Mouse (Mus musculus) v-Abl transformed pro-B cells (cell line): ENCODE results near the gene Sept1.

ENCODE experiments used
- in situ Hi-C, 2 experiments: fragments of 400-800 bp; cut with MboI; formaldehyde crosslinking; loops; one replicate each; pipeline ENCODE4 v1.15.1; 2025; ENCODE audit not compliant: unreplicated experiment in 2 of 2

The Sept1 gene

DNA sequence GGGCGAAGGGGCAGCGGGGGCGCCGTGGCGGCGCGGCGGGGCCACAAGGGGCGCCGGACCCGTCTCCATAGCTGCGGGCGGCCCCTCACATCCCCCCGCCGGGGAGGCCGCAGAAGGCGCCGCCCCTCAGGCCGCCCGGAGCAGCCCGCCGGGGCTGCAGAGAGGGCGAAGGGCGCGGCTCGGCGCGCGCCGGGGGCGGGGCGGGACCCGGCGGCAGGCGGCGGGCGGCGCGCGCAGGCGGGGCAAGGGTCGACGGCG, 24.7 kb downstream of the Sept1 start, which contains the start of gene Tbc1d10b:
Tbc1d10b (minus strand) TSS at position 174 of the 258 bp plus-strand sequence.
- in situ Hi-C loops: no loop called here

DNA sequence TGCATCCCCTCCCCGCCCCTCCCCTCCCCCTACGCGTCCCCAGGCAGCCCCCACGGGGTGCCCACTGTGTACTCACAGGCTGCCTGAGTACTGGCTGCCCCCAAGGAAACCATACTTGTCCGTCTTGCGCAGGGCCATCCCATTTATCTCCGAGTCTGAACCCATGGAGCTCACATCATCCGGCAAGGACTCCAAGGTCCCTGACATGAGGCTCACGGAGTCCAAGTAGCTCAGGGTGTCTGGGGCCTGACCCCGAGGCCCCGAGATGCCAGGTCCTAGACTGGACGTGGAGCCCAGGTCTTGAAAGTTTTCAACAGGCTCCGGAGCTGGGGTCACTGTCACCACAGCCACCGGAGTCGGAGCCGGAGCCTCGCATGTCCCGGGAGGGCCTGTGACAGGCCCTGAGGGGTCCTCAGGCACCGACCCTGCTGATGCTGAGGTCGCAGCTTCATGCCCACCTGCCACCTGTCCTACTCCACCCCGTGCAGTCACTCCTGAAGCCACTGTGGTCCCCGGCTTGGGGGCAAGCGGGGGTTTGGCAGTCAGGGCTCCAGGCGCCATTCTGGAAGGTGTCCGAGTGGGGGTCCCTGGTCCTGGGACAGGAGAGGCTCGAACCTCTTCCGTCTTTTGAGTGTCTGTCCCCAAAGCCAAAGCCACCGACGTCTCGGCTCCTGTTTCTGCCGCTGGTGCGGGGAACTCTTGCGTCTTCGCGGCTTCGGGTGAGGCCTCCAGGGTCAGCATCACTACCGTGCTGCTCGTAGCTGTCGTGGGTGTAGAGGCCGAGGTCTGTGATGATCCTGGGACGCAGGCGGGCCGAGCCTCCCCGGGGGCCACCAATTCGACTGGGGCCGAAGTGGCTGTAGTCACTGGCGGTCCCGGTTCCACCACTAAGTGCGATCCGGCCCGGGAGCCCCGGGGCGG, 25.3 kb downstream of the Sept1 start:
- in situ Hi-C loops: no loop called here

DNA sequence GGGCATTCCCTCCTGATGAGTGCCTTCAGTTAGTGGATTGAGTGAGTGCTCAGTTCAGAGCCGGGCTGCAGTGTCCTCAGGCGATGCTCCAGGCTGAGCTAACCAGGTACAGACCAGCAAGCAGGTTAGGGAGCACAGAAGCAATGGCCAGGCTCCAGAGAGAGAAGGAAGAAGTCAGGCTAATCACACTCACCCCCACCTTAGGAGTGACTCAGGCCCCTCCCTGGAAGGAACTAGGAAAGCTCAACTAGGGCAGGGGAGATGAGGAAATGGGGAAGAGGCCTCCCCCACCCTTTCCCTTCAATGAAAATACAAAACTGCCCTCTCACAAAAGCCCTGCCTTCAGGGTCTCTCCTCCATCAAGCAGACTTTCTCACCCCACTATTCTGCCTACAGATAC, 26.3 kb downstream of the Sept1 start:
- in situ Hi-C loops: no loop called here

DNA sequence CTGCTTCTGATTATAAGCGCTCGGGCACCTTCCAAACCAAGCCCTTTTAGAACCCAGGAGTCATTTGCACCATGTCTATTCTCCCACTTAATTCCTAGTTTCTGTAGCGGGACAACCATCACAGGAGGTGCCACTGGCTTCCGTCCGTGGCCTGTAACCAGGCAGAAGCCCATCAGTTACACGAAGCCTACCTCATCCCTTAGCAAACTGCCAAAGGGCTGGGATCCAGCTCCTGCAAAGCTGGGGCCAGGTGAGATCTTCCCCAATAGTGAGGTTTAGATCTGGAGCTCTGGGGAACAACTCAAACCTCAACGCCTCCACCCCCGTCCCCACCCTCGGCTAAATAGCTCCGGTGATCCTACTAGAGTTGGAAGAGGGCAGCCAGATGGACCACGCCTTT, 36.4 kb downstream of the Sept1 start:
- in situ Hi-C loops: no loop called here

DNA sequence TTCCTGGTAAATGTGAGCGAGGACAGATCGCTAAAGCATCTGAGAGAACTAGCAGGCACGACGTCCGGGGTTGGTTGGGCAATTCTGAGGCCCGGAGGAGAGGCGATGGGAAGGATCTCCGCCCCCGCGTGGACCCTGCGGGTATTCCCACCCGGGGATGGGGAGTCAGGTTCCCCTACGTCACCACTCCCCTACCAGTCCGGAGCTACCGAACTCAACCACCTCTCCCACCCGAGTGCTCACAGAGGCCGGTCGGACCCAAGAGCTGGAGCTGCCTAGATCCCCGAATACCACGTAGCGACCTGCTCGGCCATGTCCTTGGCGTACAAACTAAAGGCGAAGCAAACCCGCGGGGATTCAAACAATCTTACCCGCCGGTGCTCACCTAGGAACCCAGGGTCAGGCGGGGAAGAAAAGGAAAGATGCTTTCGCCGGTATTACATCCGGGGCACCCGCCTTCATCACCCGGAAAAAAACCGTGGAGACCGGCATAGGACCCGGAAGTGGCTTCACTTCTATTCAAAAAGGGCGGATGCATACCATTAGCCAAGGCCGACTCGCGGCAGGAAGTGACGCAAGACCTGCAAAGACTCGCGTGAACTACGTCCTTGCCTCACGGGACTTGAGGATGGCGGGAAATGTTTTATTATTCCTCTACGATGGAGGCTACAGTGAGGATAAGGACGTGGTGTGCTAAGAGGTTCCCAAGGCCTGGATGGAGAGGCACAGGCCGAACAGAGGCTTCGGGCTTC, 37.2 kb downstream of the Sept1 start, which contains the start of gene Cd2bp2:
Cd2bp2 (minus strand) TSS at position 507 of the 752 bp plus-strand sequence.
- in situ Hi-C loops: no loop called here

DNA sequence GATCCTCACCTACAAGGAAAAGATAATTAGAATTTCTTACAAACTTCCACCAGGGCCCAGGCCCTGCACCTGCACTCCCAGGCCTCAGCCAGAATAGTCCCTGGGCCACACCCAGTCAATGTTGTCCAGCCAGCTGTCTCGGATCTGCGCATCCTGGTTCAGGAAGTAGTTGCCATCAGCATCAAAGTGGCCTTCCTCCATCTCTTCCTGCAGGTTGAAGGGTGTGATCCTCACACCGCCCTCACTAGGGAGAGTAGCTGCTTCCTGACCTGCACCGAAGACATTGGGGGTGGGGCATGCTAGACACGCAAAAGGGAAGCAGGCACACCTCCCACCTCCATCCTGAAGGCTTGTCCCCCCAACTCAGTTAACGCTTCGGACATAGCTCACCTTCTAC, 38.3 kb downstream of the Sept1 start:
- in situ Hi-C loops: no loop called here

DNA sequence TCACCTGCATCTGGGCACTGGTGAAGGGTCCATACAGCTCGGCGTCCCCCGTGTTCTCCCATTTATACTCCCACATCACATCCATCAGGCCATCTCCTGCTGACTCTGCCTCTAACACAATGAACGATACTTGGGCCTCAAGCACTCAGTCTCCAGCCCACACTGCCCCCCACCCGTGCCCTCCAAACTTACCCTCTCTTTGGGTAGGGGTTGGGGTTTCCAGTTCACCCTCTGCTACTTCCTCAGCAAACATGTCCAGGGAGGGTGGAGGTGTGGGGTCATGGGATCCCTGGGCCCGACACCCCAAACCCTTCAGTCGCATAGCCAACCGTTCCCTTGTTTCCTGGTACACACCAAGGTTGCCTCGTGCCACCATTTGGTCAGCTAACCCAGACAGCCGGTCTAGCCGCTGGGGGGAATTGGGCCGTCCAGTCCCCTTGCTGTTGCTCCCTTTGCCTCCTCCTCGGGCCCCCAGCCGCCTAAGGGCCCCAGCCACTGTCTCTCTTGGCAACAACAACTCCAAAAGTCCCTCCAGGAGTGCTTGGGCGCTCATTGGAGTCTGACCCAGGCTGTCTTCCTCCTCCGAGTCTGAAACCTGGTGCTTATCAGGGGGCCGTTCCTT, 38.8 kb downstream of the Sept1 start:
- in situ Hi-C loops: no loop called here

DNA sequence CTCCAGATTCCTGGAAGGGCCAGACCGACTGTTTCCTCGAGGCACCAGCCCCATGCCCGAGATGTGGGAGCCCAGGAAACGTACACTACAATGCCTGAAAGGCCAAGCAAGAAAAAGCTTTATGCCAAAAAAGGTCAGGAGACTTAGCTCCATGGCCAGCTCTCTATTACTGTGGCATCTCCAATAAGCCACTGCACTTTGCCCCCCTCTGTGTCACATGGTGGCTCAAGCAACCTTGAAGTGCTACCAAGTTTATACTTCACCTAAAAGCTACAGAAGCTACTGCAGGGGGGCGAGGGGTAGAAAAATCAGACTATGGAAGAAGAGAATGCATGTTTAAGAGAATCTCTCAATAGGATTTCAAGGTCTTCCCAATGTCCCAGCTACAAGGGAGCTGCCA, 39.9 kb downstream of the Sept1 start:
- in situ Hi-C loops: no loop called here

DNA sequence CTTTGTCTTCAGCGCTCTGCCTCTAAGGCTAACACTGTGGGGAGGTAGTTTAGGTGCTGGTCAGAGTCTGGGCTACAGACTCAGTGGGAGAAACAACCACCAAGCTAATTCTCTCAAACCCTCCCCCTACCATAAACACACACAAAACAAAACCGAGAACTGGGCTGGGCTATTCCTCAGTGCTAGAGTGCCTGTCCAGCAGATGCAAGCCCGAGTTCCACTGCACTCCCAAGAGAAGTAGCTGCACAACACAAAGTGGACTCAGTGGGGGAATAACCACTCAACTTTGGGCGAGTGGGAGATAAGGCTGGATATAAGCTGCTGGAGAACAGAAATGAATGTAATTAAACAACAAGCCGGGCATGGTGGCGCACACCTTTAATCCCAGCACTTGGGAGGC, 42.3 kb downstream of the Sept1 start:
- in situ Hi-C loops: no loop called here

DNA sequence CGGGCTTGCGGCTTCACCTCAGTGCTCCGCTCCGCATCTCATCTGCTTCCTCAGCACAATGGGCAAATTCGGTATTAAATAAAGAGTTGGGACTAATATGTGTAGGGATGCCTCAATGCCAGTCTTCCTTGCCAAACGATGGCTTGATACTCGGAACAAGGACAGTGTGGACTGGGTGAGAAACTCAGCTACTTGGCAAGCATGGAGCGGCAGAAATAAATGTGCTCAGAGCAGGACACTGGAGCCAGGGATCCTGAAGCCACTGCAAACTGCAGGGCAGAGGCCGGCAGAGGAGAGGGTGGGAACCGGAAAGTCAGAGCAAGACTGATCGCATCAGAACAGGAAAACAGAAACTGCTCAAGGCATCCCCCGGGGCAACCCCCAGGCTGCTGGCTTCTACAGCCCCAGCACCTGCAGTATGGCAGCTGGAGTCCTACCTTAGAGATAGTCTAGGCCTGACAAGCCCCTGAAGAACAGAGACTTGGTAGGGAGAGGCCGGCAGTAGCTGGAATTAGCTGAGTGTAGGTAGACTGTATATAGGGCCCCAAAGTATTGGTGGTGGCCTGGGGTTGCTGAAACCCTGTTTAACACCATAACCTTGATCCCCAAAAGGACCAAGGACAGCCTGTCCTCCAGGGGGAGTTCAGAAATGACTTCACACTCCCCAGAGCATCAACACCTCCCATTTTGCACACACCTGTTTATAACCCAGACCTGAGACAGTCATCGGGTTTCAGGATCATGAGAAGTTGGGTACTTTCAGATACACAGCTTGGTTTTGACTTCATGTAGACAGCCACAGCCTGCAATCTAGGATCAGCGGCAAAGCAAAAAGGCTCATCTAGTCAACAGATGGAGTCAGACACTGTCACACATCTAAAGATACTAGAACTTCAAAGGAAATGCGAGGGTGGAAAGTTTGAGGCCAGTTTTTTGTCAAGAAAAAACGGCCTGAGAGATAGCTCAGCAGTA, 44.3 kb downstream of the Sept1 start:
- in situ Hi-C loops: loop anchor here in 1 of 2 experiments (10.0 kb wide), 1 partner anchor 354 kb away; the partner anchor contains the start of gene 4930451I11Rik

DNA sequence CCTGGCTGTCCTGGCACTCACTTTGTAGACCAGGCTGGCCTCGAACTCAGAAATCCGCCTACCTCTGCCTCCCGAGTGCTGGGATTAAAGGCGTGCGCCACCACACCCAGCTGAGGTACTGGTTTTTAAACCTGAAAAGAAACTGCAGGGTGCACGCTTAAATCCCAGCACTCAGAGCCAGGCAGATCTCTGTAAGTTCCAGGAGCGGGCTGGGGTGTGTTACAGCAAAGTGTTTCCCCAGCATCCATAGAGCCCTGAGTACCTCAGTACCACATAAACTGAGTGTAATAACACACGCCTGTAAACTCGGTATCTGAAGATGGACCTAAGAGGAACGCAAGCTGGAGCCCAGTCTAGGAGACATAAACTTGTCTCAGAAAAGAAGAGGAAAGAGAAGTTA, 45.6 kb downstream of the Sept1 start:
- in situ Hi-C loops: loop anchor here in 1 of 2 experiments (10.0 kb wide), 1 partner anchor 353 kb away; the partner anchor contains the start of gene 4930451I11Rik

DNA sequence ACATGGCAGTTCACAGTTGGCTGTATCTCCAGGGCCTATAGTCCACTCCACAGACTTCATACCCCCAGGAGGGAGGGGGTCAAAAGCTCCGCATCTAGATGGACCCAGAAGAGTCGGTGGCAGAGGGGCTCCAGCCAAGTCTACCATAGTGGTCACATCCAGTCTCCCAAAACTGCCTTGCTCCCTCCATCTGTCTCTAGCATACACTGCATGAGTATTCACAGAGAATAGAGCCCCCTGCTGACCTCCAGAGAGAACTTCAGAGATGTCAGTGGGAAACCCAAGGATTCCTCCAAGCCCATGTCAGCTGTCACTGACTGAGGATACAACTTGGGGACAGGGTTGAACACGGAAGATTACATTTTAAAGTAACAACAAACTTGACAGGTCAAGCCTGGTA, 47.3 kb downstream of the Sept1 start:
- in situ Hi-C loops: loop anchor here in 1 of 2 experiments (10.0 kb wide), 1 partner anchor 351 kb away; the partner anchor contains the start of gene 4930451I11Rik

DNA sequence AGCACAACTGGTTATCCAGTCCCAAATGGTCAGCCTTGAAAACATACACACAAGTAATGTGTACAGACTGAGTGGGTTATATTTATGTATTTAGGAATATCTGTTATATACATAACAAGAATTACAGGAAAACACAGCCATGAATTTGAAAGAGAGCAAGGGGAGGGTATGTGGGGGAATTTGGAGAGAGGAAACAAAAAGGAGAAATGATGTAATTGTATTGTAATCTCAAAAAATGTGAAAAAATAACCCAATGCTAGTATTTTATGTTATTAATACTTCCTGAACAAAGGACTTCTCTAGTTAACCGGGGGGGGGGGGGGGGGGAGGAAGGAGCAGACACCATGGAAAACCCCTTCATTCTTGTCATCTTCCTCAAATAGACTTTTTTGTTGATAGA, 48.2 kb downstream of the Sept1 start:
- in situ Hi-C loops: loop anchor here (5.0 to 10.0 kb wide), 3 partner anchors 47 to 350 kb away; partner anchors contain the start of genes 4930451I11Rik (in 1 of the 2) and Spn (in 1 of the 2)

DNA sequence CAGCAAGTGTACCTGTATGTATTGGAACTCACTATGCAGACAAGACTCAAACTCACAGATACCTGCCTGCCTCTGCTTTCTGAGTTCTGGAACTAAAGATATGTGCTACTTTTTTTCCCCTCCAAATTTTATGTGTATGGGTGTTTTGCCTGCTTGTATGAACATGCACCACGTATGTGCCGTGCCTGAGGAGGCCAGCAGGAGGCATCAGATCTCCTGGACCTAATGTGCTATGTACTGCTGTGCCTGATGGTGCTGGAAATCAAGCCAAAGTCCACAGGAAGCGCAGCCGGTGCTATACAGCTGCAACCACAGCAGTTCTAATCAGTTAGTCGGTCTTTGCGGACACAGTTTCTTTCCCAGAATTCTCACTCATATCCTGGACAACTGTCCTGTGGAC, 49.1 kb downstream of the Sept1 start:
- in situ Hi-C loops: loop anchor here (5.0 to 10.0 kb wide), 3 partner anchors 47 to 349 kb away; partner anchors contain the start of genes 4930451I11Rik (in 1 of the 2) and Spn (in 1 of the 2)

DNA sequence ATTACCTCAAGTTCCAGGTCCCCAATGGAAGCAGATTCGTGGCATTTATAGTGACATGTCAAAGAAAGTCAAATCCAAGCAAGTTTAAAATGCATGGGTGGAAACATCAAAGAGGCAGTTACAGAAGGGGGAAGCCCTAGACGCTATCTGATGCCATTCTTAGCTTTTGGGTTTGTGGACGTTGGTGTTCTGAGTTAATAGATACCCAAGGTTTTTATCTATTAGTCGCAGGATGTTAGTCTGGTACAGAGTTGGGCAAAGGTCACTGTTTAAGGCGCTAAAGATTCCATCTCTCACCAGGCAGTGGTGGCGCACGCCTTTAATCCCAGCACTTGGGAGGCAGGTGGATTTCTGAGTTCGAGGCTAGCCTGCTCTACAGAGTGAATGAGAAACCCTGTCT, 49.6 kb downstream of the Sept1 start:
- in situ Hi-C loops: loop anchor here (5.0 to 10.0 kb wide), 3 partner anchors 46 to 349 kb away; partner anchors contain the start of genes 4930451I11Rik (in 1 of the 2) and Spn (in 1 of the 2)

DNA sequence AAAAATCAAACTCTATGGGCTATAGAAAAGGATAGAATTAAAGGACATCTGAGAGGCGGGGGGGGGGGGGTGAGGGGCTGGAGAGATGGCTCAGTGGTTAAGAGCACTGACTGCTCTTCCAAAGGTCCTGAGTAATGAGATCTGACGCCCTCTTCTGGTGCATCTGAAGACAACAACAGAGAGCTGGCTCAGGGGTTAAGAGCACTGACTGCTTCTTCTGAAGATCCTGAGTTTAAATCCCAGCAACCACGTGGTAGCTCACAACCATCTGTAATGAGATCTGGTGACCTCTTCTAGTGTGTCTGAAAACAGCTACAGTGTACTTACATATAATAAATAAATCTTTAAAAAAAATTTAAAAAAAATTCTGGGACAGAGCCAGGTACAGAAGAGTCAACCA, 51.2 kb downstream of the Sept1 start:
- in situ Hi-C loops: loop anchor here (5.0 to 10.0 kb wide), 3 partner anchors 44 to 347 kb away; partner anchors contain the start of genes 4930451I11Rik (in 1 of the 2) and Spn (in 1 of the 2)

DNA sequence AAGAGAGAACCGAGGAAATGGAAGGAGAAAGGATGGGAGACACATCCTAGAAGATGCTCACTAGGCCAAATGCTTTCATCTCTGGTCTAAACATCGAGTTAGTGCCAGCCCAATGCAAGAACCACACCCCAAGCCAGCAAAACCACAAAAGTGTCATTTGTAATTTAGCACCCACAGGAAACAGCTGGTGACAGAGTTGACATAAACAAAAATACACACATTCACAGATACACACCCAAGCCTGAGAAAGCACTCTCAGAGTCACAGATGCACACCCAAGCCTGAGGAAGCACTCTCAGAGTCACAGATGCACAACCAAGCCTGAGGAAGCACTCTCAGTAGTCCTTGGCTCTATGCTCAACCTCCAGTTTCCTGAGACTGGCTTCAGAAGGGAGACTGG, 52.1 kb downstream of the Sept1 start:
- in situ Hi-C loops: loop anchor here (5.0 to 10.0 kb wide), 3 partner anchors 43 to 346 kb away; partner anchors contain the start of genes 4930451I11Rik (in 1 of the 2) and Spn (in 1 of the 2)

DNA sequence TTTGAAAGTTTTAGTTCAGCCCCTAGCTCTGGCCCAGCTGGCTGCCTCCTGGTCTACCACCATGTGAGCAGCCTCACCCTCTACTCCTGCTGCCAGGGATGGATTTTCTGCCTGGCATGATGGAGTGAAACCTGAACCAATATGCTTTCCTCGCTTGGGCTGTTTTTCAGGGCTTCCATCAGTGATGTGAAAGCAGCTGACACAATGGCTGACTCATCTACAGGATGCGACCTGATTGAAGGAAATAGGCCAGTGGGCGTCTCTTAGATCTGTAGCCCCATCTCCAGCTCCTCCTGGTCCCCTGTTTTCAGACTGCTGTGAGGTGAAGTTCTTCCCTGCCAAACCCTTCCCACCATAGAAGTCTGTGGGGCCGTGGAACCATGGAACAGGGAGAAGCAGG, 56.0 kb downstream of the Sept1 start:
- in situ Hi-C loops: no loop called here

DNA sequence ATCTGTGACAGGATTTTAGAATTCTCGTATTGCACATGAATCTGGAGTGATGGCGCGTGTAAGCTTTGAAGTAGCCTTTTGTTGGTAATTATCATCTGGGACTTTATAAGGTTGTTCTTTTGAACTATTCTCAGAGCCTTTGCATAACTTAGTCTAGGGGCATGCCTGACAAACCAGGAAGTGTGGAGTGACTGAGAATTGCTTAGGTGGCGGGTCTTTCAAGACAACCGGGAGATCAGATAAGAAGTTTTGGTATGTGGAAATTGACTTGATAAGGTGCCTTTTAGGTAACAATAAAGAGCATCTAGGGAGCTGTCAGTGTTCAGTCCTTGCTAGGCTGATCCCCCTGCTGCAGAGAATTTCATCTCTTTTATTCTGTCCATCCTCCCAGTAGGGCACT, 66.4 kb downstream of the Sept1 start:
- in situ Hi-C loops: no loop called here
